Mouse (Mus musculus): ENCODE data around the gene Cspg4. TPM values are rescaled to one million over a fixed set of nuclear protein-coding genes. Genes with fewer than 3 reads are reported as not detected.

The Cspg4 gene
- polyA plus RNA-seq, 1 experiment: 58.3 TPM

DNA sequence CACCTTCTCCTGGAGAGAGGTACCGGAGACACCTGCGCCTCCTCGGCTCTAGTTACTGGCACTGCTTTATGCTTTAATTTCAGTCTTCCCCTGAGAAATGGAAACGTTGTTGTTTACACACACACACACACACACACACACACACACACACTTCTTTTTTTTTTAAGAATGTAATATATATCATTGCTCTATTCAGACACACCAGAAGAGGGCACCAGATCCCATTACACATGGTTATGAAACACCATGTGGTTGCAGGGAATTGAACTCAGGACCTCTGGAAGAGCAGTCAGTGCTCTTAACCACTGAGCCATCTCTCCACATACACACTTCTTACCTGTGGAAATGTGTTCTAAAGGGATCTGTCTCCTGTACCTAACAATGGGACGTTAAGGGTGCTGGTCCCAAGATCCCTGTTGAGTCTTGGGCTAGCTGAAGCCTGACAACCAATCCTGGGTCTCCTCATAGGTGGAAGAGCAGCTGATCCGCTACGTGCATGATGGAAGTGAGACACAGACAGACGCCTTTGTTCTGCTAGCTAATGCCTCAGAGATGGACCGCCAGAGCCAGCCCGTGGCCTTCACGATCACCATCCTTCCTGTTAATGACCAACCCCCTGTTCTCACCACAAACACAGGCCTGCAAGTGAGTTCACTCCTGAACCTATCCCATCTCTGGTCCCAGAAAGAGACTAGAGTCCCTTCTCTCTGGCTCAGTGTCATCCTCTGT is 25.9 kb downstream of the Cspg4 start:
- Histone ChIP-seq H3K27me3 (ENCODE audit: control insufficient read depth, insufficient read depth, insufficient read length) (no peaks in the 10 kb centered on the region), H3K79me2 (ENCODE audit: control insufficient read depth, insufficient read depth) (no peaks in the 10 kb centered on the region), H3K4me3 (no peak overlapping the region), H3K36me3 (ENCODE audit: control insufficient read depth, insufficient read depth) (peaks cover 21% of the 10 kb centered on the region), H3K4me2 (ENCODE audit: low read depth) (no peak overlapping the region), H3ac (ENCODE audit: control insufficient read depth, insufficient read length) (no peak overlapping the region)
- TF ChIP-seq TCF3 (IDR thresholded peaks at IDR 0.05; ENCODE audit: insufficient read length, low read depth) (no peak), POLR2A (IDR thresholded peaks at IDR 0.05; ENCODE audit: insufficient read length, low read depth) (no peak)

DNA sequence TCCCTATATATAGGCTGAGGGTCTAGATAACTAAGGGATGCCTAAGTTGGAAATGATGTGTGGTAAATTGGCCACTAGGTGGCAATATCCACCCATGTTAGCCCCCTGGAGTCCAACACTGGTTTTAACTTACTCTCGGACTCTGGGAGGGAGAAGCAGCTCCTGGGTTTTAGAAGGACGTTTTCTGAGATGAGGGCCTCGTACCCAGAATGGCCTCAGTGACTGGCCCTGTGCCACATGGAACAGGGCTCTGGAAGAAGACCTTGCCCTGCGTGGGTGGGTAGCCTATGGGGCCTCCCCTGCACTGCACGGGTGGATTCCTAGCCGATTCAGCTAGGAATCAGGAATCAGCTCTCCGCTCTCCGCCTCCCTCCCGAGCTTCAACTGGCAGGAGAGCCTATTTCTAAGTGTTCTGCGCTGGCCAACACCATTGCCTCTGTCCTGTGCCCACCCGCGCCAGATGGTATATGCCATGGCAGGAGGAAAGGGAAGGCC is 26.7 kb downstream of the Cspg4 start:
- H3K27me3 ChIP-seq (ENCODE audit: control insufficient read depth, insufficient read depth, insufficient read length): no peaks in the 10 kb centered on the region
- H3K79me2 ChIP-seq (ENCODE audit: control insufficient read depth, insufficient read depth): no peaks in the 10 kb centered on the region
- no peak overlapping the region for H3ac ChIP-seq (ENCODE audit: control insufficient read depth, insufficient read length)
- TF ChIP-seq POLR2A (IDR thresholded peaks at IDR 0.05; ENCODE audit: insufficient read length, low read depth): no peak
- TF ChIP-seq MYOD1 (IDR thresholded peaks at IDR 0.05; ENCODE audit: control insufficient read depth in 1 of 3, insufficient read length in 2 of 3, low read depth in 2 of 3): no peak
- no peak for TF ChIP-seq SRF (IDR thresholded peaks at IDR 0.05; ENCODE audit: control insufficient read depth, insufficient read length, low read depth)
- TF ChIP-seq MYOG (IDR thresholded peaks at IDR 0.05; ENCODE audit: control insufficient read depth in 1 of 3, insufficient read depth in 1 of 3, insufficient read length in 2 of 3, low read depth in 2 of 3): no peak
- TF ChIP-seq USF1 (IDR thresholded peaks at IDR 0.05; ENCODE audit: low read depth): no peak
- TF ChIP-seq POLR2AphosphoS2 (IDR thresholded peaks at IDR 0.05; ENCODE audit: insufficient read length, low read depth): no peak
- no peak for TF ChIP-seq MAX (IDR thresholded peaks at IDR 0.05; ENCODE audit: low read depth)
- TF ChIP-seq CEBPB (IDR thresholded peaks at IDR 0.05; ENCODE audit: insufficient read depth, poor library complexity, severe bottlenecking): no peak
- no peak for TF ChIP-seq TCF12 (IDR thresholded peaks at IDR 0.05; ENCODE audit: insufficient read depth, poor library complexity, severe bottlenecking)
- no peak for TF ChIP-seq TCF3 (IDR thresholded peaks at IDR 0.05; ENCODE audit: insufficient read length, low read depth)
- peaks cover 21% of the 10 kb centered on the region for H3K36me3 ChIP-seq (ENCODE audit: control insufficient read depth, insufficient read depth)
- H3K4me2 ChIP-seq (ENCODE audit: low read depth): no peak overlapping the region
- H3K4me3 ChIP-seq: no peak overlapping the region

DNA sequence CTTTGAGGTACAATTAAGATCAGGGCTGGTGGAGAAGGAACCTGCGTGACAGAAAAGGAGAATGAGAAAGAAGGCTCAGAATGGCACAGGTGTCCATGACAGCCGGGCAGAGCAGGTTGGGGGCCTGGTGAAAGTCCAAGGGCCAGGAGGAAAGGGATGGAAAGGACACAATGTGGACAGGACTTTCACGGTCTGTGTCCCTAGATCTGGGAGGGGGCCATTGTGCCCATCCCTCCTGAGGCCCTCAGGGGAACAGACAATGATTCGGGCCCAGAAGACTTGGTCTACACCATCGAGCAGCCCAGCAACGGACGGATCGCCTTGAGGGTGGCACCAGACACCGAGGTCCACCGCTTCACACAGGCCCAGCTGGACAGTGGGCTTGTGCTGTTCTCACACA is 27.3 kb downstream of the Cspg4 start:
- Histone ChIP-seq H3K36me3 (ENCODE audit: control insufficient read depth, insufficient read depth) (peaks cover 21% of the 10 kb centered on the region), H3K4me3 (no peak overlapping the region), H3K27me3 (ENCODE audit: control insufficient read depth, insufficient read depth, insufficient read length) (no peaks in the 10 kb centered on the region), H3K4me2 (ENCODE audit: low read depth) (no peak overlapping the region), H3K79me2 (ENCODE audit: control insufficient read depth, insufficient read depth) (no peaks in the 10 kb centered on the region), H3ac (ENCODE audit: control insufficient read depth, insufficient read length) (no peak overlapping the region)
- no peak for TF ChIP-seq CEBPB (IDR thresholded peaks at IDR 0.05; ENCODE audit: insufficient read depth, poor library complexity, severe bottlenecking)
- TF ChIP-seq MYOG (IDR thresholded peaks at IDR 0.05; ENCODE audit: control insufficient read depth in 1 of 3, insufficient read depth in 1 of 3, insufficient read length in 2 of 3, low read depth in 2 of 3): no peak
- TF ChIP-seq TCF12 (IDR thresholded peaks at IDR 0.05; ENCODE audit: insufficient read depth, poor library complexity, severe bottlenecking): no peak
- no peak for TF ChIP-seq POLR2A (IDR thresholded peaks at IDR 0.05; ENCODE audit: insufficient read length, low read depth)
- TF ChIP-seq SRF (IDR thresholded peaks at IDR 0.05; ENCODE audit: control insufficient read depth, insufficient read length, low read depth): no peak
- TF ChIP-seq REST (IDR thresholded peaks at IDR 0.05; ENCODE audit: insufficient read depth, insufficient read length): no peak
- no peak for TF ChIP-seq E2F4 (IDR thresholded peaks at IDR 0.05; ENCODE audit: insufficient read depth)
- no peak for TF ChIP-seq USF1 (IDR thresholded peaks at IDR 0.05; ENCODE audit: low read depth)
- TF ChIP-seq POLR2AphosphoS2 (IDR thresholded peaks at IDR 0.05; ENCODE audit: insufficient read length, low read depth): no peak
- TF ChIP-seq MYOD1 (IDR thresholded peaks at IDR 0.05; ENCODE audit: control insufficient read depth in 1 of 3, insufficient read length in 2 of 3, low read depth in 2 of 3): no peak
- no peak for TF ChIP-seq TCF3 (IDR thresholded peaks at IDR 0.05; ENCODE audit: insufficient read length, low read depth)
- TF ChIP-seq MAX (IDR thresholded peaks at IDR 0.05; ENCODE audit: low read depth): no peak

DNA sequence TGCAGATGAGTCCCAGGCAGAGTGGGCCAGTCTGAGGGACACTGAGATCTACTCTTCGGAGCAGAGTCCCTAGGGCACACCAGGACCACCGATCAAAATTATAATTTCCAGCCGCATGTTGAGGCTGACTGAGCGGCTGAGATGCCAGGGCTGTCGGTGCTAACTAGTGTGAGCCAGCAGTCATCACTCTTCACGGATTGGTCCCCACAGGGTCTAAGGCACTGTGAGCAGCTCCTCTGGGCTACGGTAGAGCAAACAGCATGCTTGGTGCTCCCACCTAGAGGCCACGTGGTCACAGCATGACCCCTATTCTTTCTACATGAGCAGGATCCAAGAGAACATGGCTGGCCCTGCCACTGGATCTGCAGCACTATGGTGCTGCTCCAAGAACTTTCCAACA is 28.5 kb downstream of the Cspg4 start:
- Histone ChIP-seq H3ac (ENCODE audit: control insufficient read depth, insufficient read length) (no peak overlapping the region), H3K4me3 (no peak overlapping the region), H3K27me3 (ENCODE audit: control insufficient read depth, insufficient read depth, insufficient read length) (no peaks in the 10 kb centered on the region), H3K4me2 (ENCODE audit: low read depth) (no peak overlapping the region), H3K36me3 (ENCODE audit: control insufficient read depth, insufficient read depth) (peaks cover 21% of the 10 kb centered on the region), H3K79me2 (ENCODE audit: control insufficient read depth, insufficient read depth) (no peaks in the 10 kb centered on the region)
- no peak for TF ChIP-seq MAX (IDR thresholded peaks at IDR 0.05; ENCODE audit: low read depth)
- peak; percentile 12 for TF ChIP-seq POLR2AphosphoS2 (IDR thresholded peaks at IDR 0.05; ENCODE audit: insufficient read length, low read depth)

DNA sequence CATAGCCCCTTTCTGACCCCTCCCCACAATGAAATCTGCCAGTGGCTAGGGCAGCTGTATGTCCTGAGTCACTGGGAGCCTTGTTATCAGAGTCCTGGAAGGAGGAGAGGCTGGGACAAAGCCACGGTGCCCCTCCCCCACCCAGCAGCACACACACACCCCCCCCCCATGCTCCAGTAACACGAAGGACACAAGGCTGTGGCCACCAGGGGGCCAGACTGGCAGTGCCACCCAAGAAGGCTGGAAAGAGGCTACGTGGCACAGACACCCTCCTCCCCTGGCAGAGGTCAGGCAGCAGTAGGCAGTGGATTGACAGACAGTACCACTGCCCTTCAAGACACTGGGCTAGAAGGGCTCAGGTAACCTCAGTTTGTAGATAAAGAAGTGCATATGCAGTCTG is 29.2 kb downstream of the Cspg4 start:
- Histone ChIP-seq H3K79me2 (ENCODE audit: control insufficient read depth, insufficient read depth) (no peaks in the 10 kb centered on the region), H3K36me3 (ENCODE audit: control insufficient read depth, insufficient read depth) (peaks cover 16% of the 10 kb centered on the region), H3ac (ENCODE audit: control insufficient read depth, insufficient read length) (no peak overlapping the region), H3K4me2 (ENCODE audit: low read depth) (no peak overlapping the region), H3K27me3 (ENCODE audit: control insufficient read depth, insufficient read depth, insufficient read length) (no peaks in the 10 kb centered on the region), H3K4me3 (no peak overlapping the region)
- TF ChIP-seq MYOD1 (IDR thresholded peaks at IDR 0.05; ENCODE audit: control insufficient read depth in 1 of 3, insufficient read length in 2 of 3, low read depth in 2 of 3) (no peak), USF1 (IDR thresholded peaks at IDR 0.05; ENCODE audit: low read depth) (no peak), MYOG (IDR thresholded peaks at IDR 0.05; ENCODE audit: control insufficient read depth in 1 of 3, insufficient read depth in 1 of 3, insufficient read length in 2 of 3, low read depth in 2 of 3) (no peak), POLR2A (IDR thresholded peaks at IDR 0.05; ENCODE audit: insufficient read length, low read depth) (no peak), REST (IDR thresholded peaks at IDR 0.05; ENCODE audit: insufficient read depth, insufficient read length) (no peak), E2F4 (IDR thresholded peaks at IDR 0.05; ENCODE audit: insufficient read depth) (no peak), TCF3 (IDR thresholded peaks at IDR 0.05; ENCODE audit: insufficient read length, low read depth) (no peak), SRF (IDR thresholded peaks at IDR 0.05; ENCODE audit: control insufficient read depth, insufficient read length, low read depth) (no peak), CEBPB (IDR thresholded peaks at IDR 0.05; ENCODE audit: insufficient read depth, poor library complexity, severe bottlenecking) (no peak), POLR2AphosphoS2 (IDR thresholded peaks at IDR 0.05; ENCODE audit: insufficient read length, low read depth) (no peak)
